Mouse (Mus musculus) 3134 (cell line): Measurements from ENCODE around the gene 1700016D06Rik.
"Not testable (repeated sequence)": the region's sequence is repeated elsewhere in the genome, so short reads cannot be mapped to it uniquely, and the experiment has no call there.

ENCODE experiments used
- DNase-seq: peaks from one replicate; pipeline ENCODE4 v3.0.0-alpha.2; 2011; ENCODE audit warnings: low spot score; ENCODE audit not compliant: insufficient read length; ENCODE audit errors: extremely low read depth

The 1700016D06Rik gene

GRCm38 (mm10) chr8:11703789-11704188 is 2.9 kb upstream of the 1700016D06Rik start:
- DNase-seq, result no peak

DNA sequence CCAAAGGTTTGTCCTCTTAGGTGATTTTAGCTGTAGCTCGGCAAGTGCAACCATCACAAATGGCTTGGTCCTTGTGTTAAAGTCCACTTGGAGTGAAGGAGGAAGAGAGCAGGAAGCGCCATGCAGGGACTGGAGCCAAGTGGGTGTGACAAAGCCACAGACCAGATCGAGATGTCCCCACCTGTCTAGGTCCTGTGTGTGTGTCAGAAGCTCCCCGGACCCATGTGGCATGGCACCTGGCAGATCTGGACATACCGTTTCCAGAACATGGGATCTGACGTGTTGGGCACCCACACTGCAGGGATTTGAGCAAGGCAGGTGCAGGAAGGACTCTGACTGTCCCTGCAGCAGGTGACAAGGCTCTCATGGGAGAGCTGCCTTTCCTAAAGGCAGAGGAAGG is 565 bp upstream of the 1700016D06Rik start:
- DNase-seq, result no peak

- DNase-seq, result peak; percentile 54
These were observed 517 bp downstream of the 1700016D06Rik start for GRCm38 (mm10) chr8:11700060-11701032.

DNA sequence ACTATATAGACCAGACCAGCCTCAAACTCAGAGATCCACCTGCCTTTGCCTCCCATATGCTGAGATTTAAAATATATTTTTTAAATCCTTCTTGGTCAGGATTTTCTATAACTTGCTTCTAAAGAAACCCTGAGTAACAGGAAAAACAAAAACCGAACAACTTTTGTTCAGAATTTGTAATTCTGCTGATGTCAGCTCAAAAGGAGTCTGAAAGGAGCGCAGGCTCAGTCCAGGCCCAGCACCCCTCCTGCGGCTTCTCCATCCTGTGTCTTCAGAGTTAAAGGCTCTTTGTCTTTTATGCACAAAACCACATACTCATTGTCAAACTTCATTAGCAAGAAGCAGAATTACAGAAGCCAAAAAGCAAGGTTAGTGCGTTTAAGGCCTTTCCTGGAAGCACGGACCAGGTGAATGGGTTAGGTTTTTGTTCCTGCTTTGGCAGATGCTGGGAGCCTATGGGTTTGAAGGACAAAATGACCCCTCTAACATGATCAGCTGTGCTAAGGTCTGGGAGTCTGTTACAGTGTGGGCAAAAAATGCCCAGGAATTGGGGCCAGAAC is 1.3 kb downstream of the 1700016D06Rik start:
- DNase-seq, result no peak

- DNase-seq, result no peak
These were observed 3.4 kb downstream of the 1700016D06Rik start for GRCm38 (mm10) chr8:11697467-11697866.

- no peak for DNase-seq
These were observed 4.7 kb downstream of the 1700016D06Rik start for GRCm38 (mm10) chr8:11696176-11696575.

- no peak for DNase-seq
These were observed 6.9 kb downstream of the 1700016D06Rik start for GRCm38 (mm10) chr8:11693972-11694371.

- no peak for DNase-seq
These were observed 8.4 kb downstream of the 1700016D06Rik start for GRCm38 (mm10) chr8:11692455-11692854.

DNA sequence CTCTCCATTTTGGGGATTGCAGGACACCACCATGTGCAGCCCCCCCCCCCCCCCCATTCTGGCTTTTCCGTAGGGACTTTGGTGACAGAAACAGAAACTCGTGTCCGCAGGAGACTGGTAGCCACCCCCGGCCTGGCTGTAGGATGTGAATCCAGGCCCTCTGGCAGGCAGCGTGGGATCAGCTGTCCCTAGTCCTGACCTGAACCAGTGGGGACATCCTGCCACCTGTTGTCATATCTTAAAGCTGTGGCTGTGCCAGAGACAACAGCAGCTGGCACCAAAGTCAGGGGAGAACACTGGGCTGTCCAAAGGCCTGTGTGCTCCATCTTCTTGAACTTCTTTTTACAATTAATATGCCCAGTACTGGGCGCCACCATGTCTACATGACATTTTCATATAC is 9.1 kb downstream of the 1700016D06Rik start:
- no peak for DNase-seq

- DNase-seq, result peak; percentile 37
These were observed 9.6 kb downstream of the 1700016D06Rik start for GRCm38 (mm10) chr8:11691284-11691683.

DNA sequence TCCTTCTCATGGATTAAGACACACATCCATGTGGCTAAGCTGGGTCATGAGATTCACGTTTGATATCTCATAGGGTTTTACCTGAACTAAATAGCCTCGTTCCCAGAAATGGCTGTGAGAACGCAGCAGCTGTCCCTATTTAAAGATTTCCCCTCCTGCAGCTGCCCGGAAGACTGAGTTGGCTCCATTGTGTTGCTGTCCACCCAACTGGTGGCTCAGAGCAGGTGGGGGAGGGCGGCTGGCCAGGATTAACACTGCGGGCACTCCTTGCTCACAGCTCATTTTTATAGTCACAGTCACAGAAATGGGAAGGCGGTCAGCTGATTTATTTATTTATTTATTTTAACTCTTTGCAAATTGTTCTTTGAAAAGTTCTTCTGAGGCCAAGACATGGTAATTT is 10.9 kb downstream of the 1700016D06Rik start:
- no peak for DNase-seq

- DNase-seq, result no peak
These were observed 13.6 kb downstream of the 1700016D06Rik start for GRCm38 (mm10) chr8:11687251-11687650.

DNA sequence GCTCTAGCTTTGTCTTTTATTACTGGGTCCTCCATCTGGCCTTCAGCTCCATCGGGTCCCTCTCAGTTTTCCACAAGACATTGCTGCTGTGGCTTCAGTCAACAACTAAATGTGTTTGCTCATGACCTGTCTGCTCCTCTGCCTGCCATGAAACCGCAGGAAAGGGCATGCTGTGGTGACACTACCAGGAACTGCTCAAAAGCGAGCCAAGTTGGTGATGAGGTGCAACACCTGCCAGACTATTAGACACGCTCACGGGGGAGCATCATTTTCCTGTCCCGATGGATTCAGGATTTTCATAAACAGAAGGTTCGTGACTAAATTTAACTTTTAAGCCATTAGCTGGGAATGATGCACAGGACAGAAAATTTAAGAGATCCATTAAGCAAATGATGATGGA is 16.3 kb downstream of the 1700016D06Rik start:
- no peak for DNase-seq

GRCm38 (mm10) chr8:11668308-11668707 is 32.6 kb downstream of the 1700016D06Rik start:
- DNase-seq, result no peak

- not testable (repeated sequence) for DNase-seq
These were observed 34.7 kb downstream of the 1700016D06Rik start for GRCm38 (mm10) chr8:11666023-11666716.

- no peak for DNase-seq
These were observed 38.9 kb downstream of the 1700016D06Rik start for GRCm38 (mm10) chr8:11661969-11662368.

GRCm38 (mm10) chr8:11650021-11650420 is 50.8 kb downstream of the 1700016D06Rik start:
- no peak for DNase-seq

GRCm38 (mm10) chr8:11643123-11643522 is 57.7 kb downstream of the 1700016D06Rik start:
- DNase-seq, result no peak

DNA sequence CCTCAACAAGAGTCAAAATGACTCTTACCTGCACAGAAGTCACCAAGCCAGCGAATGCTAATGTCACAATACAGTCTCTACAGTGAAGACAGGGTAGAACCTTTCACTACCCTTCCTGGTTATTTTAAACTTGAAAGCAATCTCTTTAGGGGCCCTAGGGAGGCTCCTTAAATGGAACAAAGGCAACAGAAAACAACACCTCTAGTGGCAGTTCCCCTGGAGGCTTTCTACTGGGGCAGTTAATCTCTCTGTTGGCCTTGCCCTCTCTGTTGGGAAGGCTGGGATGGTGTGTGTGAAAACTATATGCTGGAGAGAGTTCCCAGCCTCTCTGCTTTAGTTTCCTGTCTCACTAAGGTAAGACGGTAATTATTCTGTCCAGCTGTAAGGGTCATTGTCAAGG is 60.3 kb downstream of the 1700016D06Rik start:
- no peak for DNase-seq

DNA sequence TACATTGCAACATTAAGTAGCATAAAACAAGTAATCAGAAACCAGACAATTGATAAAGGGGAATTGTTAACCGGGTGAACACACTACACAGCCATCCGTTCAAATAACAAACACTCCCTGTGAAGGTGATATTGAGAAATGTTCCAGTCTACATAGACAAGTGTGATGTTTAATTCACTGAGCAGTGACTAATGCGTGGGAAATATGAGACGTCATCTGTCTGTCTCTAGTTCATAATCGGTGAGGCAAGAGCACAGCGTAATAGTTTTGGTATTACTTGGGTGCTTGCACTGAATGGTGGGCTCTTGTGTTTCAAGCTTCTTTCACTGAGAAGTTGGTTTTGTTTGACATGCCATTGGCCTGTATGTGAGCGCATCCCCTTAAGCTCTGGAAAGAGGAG is 63.3 kb downstream of the 1700016D06Rik start:
- DNase-seq, result no peak

DNA sequence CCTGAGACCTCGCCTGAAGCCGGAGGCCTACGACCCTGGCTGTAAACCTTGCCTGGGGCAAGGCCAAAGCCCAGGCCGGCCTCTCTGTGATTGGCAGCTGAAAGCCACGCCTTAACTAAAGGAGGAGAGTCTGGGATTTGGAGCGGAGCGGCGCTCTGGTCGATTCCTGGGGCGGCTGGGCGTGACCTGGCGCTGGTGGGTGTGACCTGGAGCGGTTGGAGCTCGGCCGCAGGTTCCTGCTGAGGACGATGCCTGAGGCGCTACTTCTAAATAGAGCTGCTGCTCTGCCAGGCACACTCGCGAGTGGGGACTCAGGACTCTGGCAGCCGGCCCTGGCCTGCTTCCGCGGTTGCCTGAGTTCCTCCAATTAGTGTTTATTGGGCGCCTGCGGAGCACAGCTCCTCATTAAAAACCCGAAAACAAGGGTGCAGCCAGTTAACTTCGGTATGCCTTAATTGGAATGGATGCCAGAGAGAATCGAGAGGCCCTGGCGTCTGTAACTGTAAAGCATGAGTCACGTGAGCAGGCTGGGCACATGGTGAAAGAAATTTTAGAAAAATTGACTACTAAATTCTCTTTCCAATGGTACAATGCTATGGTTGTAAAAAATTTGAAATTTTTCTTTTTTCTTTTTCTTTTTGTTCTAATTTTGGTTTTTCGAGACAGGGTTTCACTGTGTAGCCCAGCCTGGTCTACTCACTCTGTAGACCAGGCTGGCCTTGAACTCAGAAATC is 64.4 kb downstream of the 1700016D06Rik start:
- peak; percentile 99 for DNase-seq
